Mouse (Mus musculus) gastrocnemius, adult 8-10 months (tissue): ENCODE measurements around the gene Kdm5c. TPM values are rescaled to one million over a fixed set of nuclear protein-coding genes. Genes with fewer than 3 reads are reported as not detected.
"Not testable (repeated sequence)": the region's sequence is repeated elsewhere in the genome, so short reads cannot be mapped to it uniquely, and the experiment has no call there.

Experiments used
- DNase-seq, 2 experiments: peaks; one replicate each; pipeline ENCODE4 v3.0.0; 2022; ENCODE audit warnings: low spot score in 2 of 2
- total RNA-seq, 4 experiments: library from RNA; stranded (reverse); gene quantifications; 2 replicates each; pipeline ENCODE4 v1.2.4; 2022

Gene Kdm5c
- total RNA-seq = 10 to 100 TPM; 17.0 to 30.6 (median 23.6) TPM

GRCm38 (mm10) chrX:152232781-152233763, at the start of gene Kdm5c:
Kdm5c (plus strand) TSS chrX:152233020.
- DNase-seq = peak; percentile 89 to 99

GRCm38 (mm10) chrX:152187151-152187550, 45.7 kb upstream of the Kdm5c start:
- DNase-seq = no peak

- no peak for DNase-seq
These were observed 41.6 kb upstream of the Kdm5c start for GRCm38 (mm10) chrX:152191266-152191665.

- no peak for DNase-seq
These were observed 34.8 kb upstream of the Kdm5c start for GRCm38 (mm10) chrX:152197814-152198648.

GRCm38 (mm10) chrX:152201737-152202421, 30.9 kb upstream of the Kdm5c start:
- DNase-seq = no peak

GRCm38 (mm10) chrX:152202422-152203103, 30.3 kb upstream of the Kdm5c start:
- DNase-seq = no peak

- DNase-seq = no peak
These were observed 29.6 kb upstream of the Kdm5c start for GRCm38 (mm10) chrX:152203247-152203646.

GRCm38 (mm10) chrX:152205486-152205885, 27.3 kb upstream of the Kdm5c start:
- no peak for DNase-seq

GRCm38 (mm10) chrX:152214703-152215102, 18.1 kb upstream of the Kdm5c start:
- DNase-seq = no peak

- no peak for DNase-seq
These were observed 14.3 kb upstream of the Kdm5c start for GRCm38 (mm10) chrX:152218529-152218928.

- DNase-seq = no peak
These were observed 11.1 kb upstream of the Kdm5c start for GRCm38 (mm10) chrX:152221721-152222120.

GRCm38 (mm10) chrX:152222226-152222625, 10.6 kb upstream of the Kdm5c start:
- DNase-seq = no peak

GRCm38 (mm10) chrX:152223313-152223712, 9.5 kb upstream of the Kdm5c start:
- DNase-seq = no peak

- no peak for DNase-seq
These were observed 8.5 kb upstream of the Kdm5c start for GRCm38 (mm10) chrX:152224280-152224679.

- DNase-seq = no peak
These were observed 1.3 kb downstream of the Kdm5c start for GRCm38 (mm10) chrX:152234125-152234524.

- DNase-seq = no peak
These were observed 2.9 kb downstream of the Kdm5c start for GRCm38 (mm10) chrX:152235758-152236157.

GRCm38 (mm10) chrX:152243140-152243539, 10.3 kb downstream of the Kdm5c start:
- DNase-seq = not testable (repeated sequence)

- no peak for DNase-seq
These were observed 11.8 kb downstream of the Kdm5c start for GRCm38 (mm10) chrX:152244492-152245189.

GRCm38 (mm10) chrX:152271189-152271588, 38.4 kb downstream of the Kdm5c start:
- DNase-seq = no peak

- DNase-seq = no peak
These were observed 46.6 kb downstream of the Kdm5c start for GRCm38 (mm10) chrX:152279384-152279783.
